Mouse (Mus musculus): ENCODE results near the gene Clnk. TPM values are rescaled to one million over a fixed set of nuclear protein-coding genes. Genes with fewer than 3 reads are reported as not detected.

Gene Clnk
- not detected in 2 replicates for polyA plus RNA-seq (2012; rRNA removed)

GRCm38 (mm10) chr5:38876622-38877021 lies at the start of gene Clnk:
TSS of gene Clnk (minus strand) at chr5:38876812.

GRCm38 (mm10) chr5:38684164-38684911 lies 192.3 kb downstream of the Clnk start, which contains the start of gene Zfp518b:
TSS of gene Zfp518b (minus strand) at chr5:38684826.

Other genes with a start within 250 kb of the Clnk start
- gene Zfp518b, start 192.0 kb downstream of the Clnk start, polyA plus RNA-seq (2012; rRNA removed), result 0.27 and 0.35 TPM in 2 replicates